Mouse (Mus musculus): ENCODE measurements around the gene Crim1.

The Crim1 gene

DNA sequence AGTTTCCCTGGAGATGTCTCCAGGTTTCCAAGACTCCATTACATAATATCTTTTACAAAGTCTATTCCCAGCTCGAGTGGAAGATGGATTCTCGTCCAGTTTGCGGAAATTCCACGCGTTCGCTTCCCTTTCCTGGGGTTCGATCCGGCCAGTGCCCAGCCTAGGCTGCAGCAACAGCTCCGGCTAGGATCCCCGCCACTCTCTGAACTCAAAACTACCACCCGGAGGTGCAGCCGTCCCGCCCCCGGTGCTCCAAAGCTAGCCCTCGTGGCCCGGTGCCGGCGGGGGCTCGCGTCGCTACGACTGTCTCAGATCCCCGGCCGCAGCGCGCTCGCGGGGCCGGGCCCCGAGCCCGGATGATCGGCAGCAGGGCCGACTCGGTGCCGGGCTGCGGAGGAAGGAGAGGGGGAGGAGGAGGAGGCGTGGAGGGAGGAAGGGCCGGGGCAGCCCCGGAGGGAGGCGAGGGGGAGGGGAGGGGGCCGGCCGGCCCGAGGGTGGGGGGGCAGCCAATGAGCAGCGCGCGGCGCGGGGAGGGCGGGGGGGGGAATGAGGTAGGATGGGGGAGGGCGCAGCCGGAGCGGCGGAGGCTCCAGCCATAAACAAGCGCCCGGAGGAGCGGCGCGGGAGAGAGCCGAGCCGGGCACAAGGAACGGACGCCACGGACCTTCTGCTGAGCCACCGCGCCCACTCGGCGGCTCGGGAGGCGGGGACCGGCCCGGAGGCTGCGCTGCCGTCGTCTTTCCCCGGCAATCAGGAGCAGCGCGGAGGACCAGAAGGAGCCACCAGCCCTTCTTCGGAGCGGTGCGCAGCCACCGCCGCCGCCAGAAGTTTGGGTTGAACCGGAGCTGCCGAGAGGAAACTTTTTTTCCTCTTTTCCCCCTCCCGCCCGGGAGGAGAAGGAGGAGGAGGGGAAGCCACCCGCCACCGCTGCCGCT lies at the start of gene Crim1:
TSS of gene Crim1 (plus strand) at position 623 of the 935 bp plus-strand sequence.
- in situ Hi-C loops (cut with MboI, MseI), result loop anchor here (10.0 kb wide), 1 partner anchor 245 kb away; no protein-coding TSS in a partner anchor

DNA sequence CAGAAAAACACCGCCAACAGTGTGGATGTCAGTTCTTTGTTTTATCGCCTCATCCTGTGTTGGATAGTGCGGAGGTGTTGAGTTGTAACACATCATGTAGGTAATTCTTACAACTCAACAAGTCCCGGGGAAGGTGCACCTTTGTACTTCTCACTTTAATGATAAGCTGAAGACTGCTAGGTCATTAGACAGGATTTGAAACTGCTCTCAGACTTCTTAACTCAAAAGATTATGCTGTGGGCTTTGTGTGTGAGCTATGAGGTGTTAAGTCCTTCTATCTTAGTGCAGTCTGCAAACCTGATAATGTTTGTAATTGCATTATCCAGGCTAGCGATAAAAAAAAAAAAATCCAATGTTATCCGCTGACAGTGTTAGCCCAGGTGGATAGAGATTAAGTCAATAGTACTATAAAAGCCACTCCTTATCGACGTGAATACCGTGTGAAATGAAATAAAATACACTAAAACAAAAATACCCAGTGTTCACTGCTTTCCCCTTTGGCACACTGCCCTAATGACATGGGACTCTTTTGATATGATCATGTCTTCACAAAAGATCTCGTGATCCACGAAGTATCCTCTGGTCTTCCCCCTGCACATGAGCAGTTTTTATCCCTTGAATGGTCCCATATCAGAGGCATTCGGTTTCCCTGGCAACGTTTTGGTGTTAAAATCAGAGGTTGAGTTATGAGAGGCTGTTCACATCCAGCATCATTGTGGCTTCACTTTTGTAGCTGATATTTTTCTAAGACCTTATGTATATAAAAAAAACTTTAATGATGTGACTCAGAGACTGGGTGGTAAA lies 48.4 kb upstream of the Crim1 start:
- in situ Hi-C loops (cut with MboI, MseI), result loop anchor here (10.0 kb wide), 1 partner anchor 107 kb away; no protein-coding TSS in a partner anchor

DNA sequence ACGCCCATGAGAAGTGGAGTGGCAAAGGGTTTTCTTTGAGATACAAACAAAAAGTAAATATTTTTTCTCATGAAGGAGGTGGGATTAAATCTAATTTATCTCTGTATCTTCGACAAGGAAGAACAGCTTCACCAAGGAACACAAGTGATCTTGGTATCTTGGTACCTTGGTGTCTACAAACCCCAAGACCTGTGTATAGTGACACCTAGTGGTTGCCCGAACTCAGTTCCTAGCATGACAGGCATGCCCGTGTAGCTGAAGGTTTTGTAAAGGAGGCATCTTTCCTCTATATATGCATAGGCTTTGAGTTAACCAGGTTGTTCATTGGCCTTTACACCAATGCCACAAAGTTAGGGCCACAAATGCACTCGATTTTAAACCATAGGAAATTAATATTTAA lies 36.8 kb upstream of the Crim1 start:
- in situ Hi-C loops (cut with MboI, MseI), result no loop called here

DNA sequence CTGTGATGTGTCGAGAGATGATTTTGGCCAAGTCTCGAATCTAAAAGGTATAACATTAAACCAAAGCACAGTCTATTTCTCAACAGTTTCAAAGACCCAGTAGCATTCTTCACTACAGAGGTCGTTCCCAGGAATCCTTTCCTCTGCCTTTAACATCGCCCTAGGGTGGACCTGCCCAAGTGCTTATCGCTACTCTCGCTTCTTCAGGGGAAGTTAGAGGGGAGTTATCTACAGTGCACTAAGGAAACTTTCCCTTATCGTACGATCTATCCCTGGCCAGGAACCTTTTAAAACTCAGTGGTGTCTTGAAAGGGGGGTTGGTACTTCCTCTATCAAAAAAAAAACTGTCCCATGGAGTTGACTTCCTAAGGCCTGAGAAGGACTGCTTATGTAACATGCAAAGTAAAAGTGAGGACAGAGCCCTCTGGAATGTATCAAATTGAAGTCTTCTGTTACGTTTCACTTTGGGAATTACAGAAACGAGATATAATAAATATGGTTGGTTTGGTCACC lies 36.3 kb upstream of the Crim1 start:
- in situ Hi-C loops (cut with MboI, MseI), result no loop called here

DNA sequence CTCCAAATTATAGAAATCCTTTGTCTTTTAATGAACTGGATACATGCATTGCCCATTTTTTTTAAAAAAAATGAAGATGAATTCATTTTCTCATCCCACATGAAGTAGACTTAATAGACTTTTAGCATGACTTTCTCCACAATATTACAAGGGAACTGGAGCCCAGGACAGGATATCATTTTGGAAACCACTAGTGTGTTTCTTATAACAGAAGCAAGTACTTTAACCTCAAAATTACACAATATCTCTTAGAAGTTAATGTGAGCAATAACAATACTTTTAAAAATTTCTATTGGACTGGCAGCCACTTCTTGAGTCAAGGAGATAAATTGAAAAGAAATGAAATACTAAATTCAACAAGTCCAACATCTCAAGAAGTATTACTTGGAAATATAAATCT lies 34.2 kb upstream of the Crim1 start:
- in situ Hi-C loops (cut with MboI, MseI), result no loop called here

DNA sequence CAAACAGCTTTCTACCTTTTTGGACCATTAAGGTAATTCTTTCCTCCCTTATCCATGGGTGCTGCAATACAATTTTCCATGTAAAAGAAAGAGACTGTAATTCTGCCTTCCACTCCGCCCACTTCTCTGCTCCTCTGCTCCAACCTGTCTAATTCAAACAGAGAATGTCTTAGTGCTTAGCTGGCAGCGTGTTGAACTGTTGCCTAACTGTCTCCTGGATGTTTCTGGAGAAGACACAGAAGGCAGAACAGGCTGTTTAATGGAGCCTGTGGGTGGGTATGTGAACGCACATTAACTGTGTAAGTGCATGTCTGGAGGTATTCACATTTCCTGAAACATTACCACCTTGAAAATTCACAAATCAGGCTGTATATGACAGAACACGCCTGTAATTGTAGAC lies 33.5 kb upstream of the Crim1 start:
- in situ Hi-C loops (cut with MboI, MseI), result no loop called here

DNA sequence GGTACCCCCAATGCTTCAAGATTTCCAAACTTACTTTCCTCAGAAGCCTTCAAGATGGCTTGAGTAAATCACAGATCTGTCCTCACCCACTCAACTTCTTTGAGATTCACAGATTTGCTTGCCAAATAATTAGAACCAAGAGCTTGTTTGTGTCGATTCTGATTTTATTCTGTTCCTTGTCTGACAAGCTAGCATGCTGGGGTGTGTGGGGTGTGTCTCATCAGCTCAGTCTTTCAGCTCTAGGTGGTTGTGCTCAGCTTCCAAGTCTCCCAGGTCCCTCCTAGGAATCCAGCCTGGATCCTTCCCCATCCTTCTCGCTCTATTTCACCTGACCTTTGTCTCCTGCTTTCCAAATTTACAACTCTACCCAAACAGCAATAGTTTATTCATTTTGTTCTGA lies 27.7 kb upstream of the Crim1 start:
- in situ Hi-C loops (cut with MboI, MseI), result loop anchor here (10.0 kb wide), 1 partner anchor 282 kb away; no protein-coding TSS in a partner anchor

DNA sequence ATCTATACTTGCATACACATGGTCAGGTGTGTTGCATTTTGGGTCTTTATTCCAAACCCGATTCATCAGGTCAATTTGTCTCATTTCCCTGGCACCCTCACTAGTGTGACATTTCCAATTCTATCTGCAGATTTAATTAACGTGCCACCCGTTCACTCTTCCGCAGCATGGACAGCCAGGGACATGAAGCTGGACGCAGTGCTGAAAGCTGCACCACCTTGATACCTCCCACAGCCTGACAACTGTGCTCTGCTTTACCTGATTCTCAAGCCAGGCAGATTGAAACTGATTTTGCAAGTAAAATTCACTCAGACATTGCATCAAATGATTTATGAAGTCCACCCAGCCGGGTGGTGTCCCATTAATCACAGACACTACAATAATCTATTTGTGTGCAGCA lies 19.3 kb upstream of the Crim1 start:
- in situ Hi-C loops (cut with MboI, MseI), result no loop called here

DNA sequence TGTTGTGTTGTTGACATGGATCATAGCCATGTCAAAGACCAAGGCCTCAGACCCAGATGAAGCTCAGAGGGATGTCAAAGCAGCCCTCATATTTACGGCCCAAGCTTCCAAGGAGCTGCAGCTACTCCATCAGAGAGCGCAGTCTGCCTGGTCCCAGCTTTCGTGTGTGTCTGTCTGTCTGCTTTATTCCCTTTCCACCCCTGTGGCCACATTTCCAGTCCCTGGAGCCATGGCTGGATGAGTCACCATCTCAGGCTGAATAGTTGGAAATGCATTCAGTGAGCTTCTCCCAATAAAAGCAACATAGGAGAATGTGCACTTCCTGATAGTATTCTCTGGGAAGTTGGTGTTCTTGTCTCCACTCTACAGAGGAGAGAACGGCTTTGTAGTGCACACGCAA lies 3.9 kb upstream of the Crim1 start:
- in situ Hi-C loops (cut with MboI, MseI), result loop anchor here (10.0 kb wide), 1 partner anchor 249 kb away; no protein-coding TSS in a partner anchor

DNA sequence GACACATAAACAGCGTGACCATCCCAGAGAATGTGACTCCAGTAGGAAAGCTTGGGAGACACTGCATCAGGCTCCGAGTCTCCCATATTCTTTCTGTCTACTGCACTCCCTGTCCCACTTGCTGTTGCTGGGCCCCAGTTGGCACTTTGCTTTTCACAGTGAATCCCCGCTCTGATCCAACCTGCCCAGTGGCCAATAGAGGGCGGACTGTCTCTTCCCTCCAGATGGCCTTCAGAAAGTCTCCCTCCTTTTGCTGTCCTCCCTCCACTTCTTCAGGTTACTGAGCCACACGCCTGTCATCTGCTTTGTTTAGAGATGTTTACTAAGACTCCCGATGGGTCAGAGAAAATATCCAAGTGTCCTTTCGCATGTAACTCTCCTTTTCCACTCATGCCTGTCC lies 2.9 kb upstream of the Crim1 start:
- in situ Hi-C loops (cut with MboI, MseI), result loop anchor here (10.0 kb wide), 1 partner anchor 248 kb away; no protein-coding TSS in a partner anchor

DNA sequence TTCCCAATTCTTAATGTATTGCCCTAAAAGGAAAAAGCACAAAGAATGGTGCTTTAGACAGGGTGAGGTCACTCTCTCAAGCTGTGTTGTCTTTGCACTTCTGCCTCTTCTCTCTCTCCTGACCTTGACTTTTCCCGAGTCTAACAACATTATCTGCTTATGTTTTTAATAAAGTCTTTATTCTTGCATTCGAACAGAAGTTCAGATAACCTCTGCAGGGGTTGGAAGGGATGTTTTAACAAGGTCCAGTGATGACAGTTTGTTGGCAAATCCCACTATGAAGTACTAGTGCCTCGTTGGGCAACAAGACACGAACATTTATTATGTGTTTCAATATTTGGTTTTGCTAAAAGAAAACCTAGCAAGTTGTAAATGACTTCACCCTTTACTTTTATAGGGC lies 1.9 kb upstream of the Crim1 start:
- in situ Hi-C loops (cut with MboI, MseI), result loop anchor here (10.0 kb wide), 1 partner anchor 247 kb away; no protein-coding TSS in a partner anchor

DNA sequence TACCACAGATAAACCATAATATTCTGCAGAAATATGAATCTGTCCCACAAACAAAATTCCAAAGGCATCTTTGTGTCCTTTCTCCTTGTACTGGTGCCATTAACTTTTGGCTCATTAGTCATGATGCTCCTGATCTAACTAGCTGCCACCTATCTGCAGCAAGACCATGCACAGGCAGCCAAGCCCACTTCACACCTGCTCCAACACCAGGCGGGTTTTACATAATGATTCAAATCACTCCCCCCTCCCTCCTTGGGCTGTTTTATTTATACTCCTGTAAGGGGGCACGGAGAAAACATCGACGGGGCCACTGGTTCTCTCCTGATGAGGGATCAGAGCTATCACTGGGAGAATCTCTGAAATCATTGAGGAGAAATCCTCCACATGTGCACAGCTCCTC lies 1.2 kb upstream of the Crim1 start:
- in situ Hi-C loops (cut with MboI, MseI), result loop anchor here (10.0 kb wide), 1 partner anchor 246 kb away; no protein-coding TSS in a partner anchor

DNA sequence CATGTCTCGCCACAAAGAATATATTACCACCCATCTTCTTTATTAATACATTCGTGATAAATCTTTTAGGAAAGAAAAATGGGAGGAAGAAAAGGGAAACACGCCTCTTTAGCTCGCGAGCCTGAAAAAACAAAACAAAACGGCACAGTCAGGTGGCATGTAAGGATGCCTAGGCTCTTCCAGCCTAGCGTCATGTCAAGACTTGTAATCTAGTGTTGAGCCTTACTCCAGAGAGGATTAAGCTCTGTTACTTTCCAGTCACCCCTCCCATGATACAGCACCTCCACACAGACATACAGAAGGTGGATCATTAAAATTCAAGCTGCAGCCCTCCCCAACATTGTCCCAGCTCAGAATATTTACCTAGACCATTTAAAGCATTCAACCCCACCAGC lies 820 bp upstream of the Crim1 start:
- in situ Hi-C loops (cut with MboI, MseI), result loop anchor here (10.0 kb wide), 1 partner anchor 246 kb away; no protein-coding TSS in a partner anchor

DNA sequence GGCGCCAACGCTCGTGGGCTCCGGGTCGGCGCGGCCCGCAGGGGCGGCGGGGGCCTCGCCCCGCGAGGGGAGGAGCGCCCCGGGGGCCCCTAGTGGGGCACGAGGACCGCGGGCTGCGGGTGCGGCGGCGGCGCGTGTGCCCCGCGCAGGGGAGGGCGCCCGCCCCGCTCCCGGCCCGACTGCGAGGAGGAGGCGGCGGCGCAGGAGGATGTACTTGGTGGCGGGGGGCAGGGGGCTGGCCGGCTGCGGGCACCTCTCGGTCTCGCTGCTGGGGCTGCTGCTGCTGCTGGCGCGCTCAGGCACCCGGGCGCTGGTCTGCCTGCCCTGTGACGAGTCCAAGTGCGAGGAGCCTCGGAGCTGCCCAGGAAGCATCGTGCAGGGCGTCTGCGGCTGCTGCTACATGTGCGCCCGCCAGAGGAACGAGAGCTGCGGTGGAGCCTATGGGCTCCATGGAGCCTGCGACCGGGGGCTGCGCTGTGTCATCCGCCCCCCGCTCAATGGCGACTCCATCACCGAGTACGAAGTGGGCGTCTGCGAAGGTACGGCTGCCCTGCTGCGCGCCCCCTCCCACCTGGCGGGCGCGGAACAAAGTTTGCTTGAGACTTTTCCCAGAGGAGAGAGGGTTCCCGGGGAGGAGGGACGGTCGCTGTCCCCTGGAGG lies 643 bp downstream of the Crim1 start:
- in situ Hi-C loops (cut with MboI, MseI), result no loop called here

DNA sequence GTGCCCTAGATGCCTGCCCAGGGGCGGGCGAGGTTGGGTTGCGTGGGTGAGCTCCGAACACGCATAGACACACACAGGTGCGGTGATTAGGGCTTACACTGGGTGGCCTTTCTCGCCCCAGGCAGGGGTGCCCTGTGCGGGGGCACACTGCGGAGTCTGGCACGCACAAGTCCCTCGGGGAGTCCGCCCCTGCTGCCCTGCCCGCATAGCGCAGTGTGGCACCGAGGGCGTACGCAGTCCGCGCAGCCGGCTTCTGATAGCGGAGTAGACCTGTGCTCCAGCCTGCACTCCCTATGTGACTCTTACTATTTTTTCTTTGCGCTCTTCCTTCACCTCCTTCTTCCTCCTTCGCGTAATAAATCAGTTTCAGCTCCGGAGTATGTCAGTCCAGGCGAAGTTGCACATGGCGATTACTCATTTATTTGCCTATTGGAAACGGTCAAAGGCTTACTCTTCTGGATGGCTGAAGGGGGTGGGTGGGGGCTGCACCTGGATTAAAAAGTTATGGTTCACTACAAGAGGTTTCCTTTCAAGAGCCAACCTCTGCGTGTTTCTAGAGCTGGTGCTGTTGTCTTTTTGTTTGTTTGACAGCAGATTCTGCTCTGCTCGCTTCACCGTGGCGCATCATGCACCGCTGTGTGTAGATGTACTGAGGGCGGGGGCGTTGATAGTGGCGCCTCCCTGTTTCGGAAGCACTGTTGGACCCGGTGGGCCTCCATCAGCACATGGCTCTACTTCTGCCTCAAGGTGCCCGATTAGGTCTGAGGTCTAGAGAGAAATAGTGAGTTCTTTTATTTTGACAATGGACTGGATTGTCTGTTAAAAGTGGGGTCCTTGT lies 1.4 kb downstream of the Crim1 start:
- in situ Hi-C loops (cut with MboI, MseI), result no loop called here

DNA sequence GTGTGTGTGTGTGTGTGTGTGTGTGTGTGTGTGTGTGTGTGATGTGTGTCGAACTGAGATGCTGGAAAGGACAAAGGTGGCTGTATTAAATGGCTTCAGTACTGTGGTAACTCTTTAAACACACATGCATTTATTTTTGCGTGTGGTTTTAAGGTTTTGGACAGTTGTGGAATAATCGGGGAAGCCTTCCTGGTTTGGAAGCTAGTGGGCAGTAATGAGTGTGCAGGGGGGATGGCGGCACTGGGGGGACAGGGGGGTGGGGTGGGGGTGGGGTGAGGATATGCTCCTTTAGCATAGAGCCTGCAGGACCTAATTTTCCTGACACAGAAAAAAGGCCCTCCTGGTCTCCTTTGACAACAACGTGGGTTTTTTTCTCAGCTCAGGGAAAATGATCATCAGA lies 2.2 kb downstream of the Crim1 start:
- in situ Hi-C loops (cut with MboI, MseI), result no loop called here

DNA sequence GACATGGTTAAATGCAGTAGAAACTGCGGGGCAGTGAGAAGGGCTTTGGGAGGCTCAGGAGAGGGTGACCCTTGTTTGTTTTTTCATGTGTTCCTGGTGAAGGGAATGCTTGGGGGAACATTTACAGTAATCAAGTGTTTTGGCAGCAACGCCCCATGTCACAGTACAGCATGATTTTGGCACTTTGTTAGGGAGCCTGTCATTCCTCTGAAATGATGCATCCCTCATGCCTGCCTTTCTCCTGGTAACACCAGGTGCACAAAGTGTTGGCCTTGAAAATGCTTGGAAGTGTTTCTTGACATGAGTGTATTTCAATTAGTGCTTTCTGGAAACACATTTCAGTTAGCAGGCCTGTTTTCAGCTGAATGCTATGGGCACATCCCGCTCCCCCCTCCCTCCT lies 2.7 kb downstream of the Crim1 start:
- in situ Hi-C loops (cut with MboI, MseI), result no loop called here

DNA sequence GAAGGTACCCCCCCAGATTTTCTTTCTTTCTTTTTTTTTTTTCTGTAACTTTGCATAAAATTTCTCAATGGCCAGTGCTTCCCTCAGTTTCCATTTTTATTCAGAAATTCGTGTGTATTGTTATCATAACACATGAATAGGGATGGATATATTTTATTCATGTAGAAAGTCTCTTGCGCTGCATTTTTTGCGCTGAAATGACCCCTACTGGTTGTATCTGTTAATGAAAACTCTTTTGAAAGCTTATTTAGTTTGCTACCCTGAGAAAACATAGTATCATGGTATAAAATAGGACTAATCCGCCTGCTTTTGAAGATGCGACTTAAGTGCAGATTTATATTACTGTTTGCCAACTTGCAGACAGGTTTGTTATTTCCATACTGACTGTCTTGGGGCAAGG lies 3.4 kb downstream of the Crim1 start:
- in situ Hi-C loops (cut with MboI, MseI), result no loop called here

DNA sequence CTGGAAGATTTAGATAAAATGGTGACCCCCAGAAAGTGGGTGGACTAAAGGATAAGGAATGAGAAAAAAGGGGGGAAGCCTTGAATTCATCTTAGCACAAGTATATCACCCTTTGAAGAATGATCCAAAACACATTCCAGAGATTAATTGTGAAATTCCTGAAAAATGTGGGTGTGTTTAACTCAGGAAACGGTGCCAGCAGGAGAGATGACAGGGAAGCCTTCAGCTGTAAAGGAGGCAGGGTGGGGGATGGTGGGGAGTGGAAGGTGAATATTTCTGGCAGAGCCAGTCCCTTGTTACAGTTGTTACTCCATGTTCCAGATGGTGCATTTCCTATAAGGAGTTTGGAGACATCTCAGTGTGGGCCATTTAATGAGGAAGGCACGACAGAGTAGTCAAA lies 6.4 kb downstream of the Crim1 start:
- in situ Hi-C loops (cut with MboI, MseI), result no loop called here

DNA sequence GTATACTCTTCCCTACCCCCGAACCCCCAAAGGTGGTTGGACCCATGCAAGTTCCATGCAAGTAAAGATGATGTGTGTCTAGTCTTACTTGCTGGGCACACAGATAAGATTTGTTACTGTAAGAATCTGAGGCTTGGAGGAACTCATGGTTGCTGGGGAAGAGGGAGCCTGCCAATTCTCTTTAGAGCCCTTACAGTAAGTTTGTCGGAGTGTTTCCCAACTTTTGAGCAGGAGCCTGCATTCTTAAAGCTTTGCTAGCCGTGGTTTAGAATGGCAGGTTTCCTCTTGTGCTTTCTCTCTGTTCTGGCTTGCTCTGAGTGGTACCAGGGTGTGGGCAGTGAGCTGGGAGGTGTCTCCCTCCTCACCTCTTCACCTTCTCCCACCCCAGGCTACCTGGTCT lies 7.2 kb downstream of the Crim1 start:
- in situ Hi-C loops (cut with MboI, MseI), result no loop called here

DNA sequence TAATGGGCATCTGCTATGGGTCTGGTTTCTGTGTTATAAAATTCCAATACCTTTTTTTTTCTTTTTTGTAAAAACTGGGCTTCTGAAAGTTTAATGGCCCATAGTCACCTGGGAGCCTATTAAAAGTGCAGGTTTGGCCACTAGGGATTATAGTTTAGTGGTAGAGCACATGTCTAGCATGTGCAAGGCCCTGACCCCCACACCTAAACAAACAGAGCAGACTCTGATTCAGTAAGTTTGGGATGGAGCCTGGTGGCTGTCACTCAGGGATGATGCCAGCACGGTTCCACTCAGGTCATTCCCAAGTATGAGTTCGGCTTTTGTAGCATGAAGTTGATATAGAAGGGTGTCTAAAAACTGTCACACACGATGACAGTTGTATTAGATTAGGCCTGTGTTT lies 8.8 kb downstream of the Crim1 start:
- in situ Hi-C loops (cut with MboI, MseI), result no loop called here
